18 mouse cellular contexts compared by ENCODE assay signal in genomic region chr6:53560928-53561327, GRCm38 (mm10).
"Had no signal": no experiment of that assay in that cellular context is flagged by ENCODE, and none has a peak within 500 bp of the region (broad histone marks: within the 10 kb centered on the region; RNA-seq: fewer than 3 reads in every experiment).

No protein-coding gene starts in this region.

- H3K27me3 ChIP-seq: limb, embryonic 13.5 days; liver, embryonic 15.5 days; lung, embryonic 15.5 days; midbrain, embryonic 12.5 days; neural tube, embryonic 13.5 days; stomach, embryonic 15.5 days had no signal

- DNase-seq: kidney, adult 11 months; kidney, adult 9 months; kidney, postnatal 36 days; layer of hippocampus, adult 9-11 months; layer of hippocampus, postnatal 36 days; lung, postnatal 14 days; thymus, adult 18-20 months; thymus, postnatal 14 days had no signal

- ATAC-seq: midbrain, embryonic 16.5 days had no signal

- H3K4me1 ChIP-seq: liver, embryonic 15.5 days; stomach, embryonic 15.5 days had no signal

- H3K4me3 ChIP-seq: limb, embryonic 13.5 days; liver, embryonic 15.5 days; lung, embryonic 15.5 days; midbrain, embryonic 12.5 days; neural tube, embryonic 13.5 days; stomach, embryonic 15.5 days had no signal

- H3K36me3 ChIP-seq: limb, embryonic 13.5 days; liver, embryonic 15.5 days; lung, embryonic 15.5 days; midbrain, embryonic 12.5 days; neural tube, embryonic 13.5 days; stomach, embryonic 15.5 days had no signal

- H3K9me3 ChIP-seq: limb, embryonic 13.5 days; liver, embryonic 15.5 days; lung, embryonic 15.5 days; midbrain, embryonic 12.5 days; neural tube, embryonic 13.5 days; stomach, embryonic 15.5 days had no signal

- H3K4me2 ChIP-seq: limb, embryonic 13.5 days; liver, embryonic 11.5 days; liver, embryonic 15.5 days; lung, embryonic 15.5 days; midbrain, embryonic 12.5 days; neural tube, embryonic 13.5 days; stomach, embryonic 15.5 days had no signal

- H3K27ac ChIP-seq: kidney, postnatal 0 days; limb, embryonic 13.5 days; liver, embryonic 15.5 days; lung, embryonic 15.5 days; macrophage; midbrain, embryonic 12.5 days; neural tube, embryonic 13.5 days; stomach, embryonic 15.5 days had no signal

- H3K9ac ChIP-seq: limb, embryonic 13.5 days; liver, embryonic 15.5 days; lung, embryonic 15.5 days; midbrain, embryonic 12.5 days; neural tube, embryonic 13.5 days; stomach, embryonic 15.5 days had no signal
